ENCODE assay signal across 12 mouse cellular contexts in the genomic region with DNA sequence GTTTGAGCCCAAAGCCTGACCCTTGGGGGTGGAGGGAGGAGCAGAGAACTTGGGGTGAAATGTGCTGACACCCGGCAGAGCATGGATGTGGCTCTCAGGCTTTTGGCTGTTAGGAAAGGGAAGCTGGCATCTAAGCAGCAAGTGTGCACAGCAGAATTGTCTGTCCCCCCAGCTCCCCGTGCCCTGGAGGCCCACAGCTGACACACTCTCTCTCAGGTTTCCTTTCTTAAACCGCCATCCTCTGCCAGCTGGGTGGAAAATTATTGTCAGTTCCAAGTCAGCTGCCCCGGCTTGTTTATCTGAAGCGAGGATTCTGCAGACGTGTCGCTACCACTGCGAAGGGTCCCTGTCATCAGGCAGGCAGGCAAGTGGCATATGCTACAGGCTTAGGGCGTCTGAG.
A peak's percentile ranks its signal among the peaks of the same experiment; 100 is the strongest.
DNase-seq lines count a peak whose midpoint lies in the region; ATAC-seq and TF ChIP-seq lines count a peak whose summit lies in the region.
"Had no signal": no experiment of that assay in that cellular context is flagged by ENCODE, and none has a peak within 500 bp of the region (broad histone marks: within the 10 kb centered on the region; RNA-seq: fewer than 3 reads in every experiment).

No protein-coding gene starts in this region.

- no peak overlapping the region for H3K4me2 ChIP-seq in hindbrain, postnatal 0 days (ENCODE audit: low read depth, low read length)
- no peak overlapping the region for H3K4me2 ChIP-seq in hindbrain, embryonic 11.5 days (replicated peaks; ENCODE audit: low read depth, low read length)
- no peak overlapping the region for H3K4me2 ChIP-seq in heart, embryonic 13.5 days
- H3K4me2 ChIP-seq: hindbrain, embryonic 15.5 days had no signal

- H3K4me3 ChIP-seq in hindbrain, postnatal 0 days (ENCODE audit: low read length) = no peak overlapping the region
- no peak overlapping the region for H3K4me3 ChIP-seq in hindbrain, embryonic 11.5 days (ENCODE audit: low read depth, low read length)
- H3K4me3 ChIP-seq in heart, embryonic 13.5 days = no peak overlapping the region
- H3K4me3 ChIP-seq: forebrain, embryonic 10.5 days; hindbrain, embryonic 15.5 days; megakaryocyte, embryonic 14.5 days had no signal

- no peaks in the 10 kb centered on the region for H3K27me3 ChIP-seq in hindbrain, postnatal 0 days (ENCODE audit: insufficient read depth, low read length)
- H3K27me3 ChIP-seq in hindbrain, embryonic 11.5 days (ENCODE audit: control insufficient read depth, insufficient read depth, low read length) = no peaks in the 10 kb centered on the region
- peaks cover 3% of the 10 kb centered on the region; the same call in 1 of the 2 replicates for H3K27me3 ChIP-seq in heart, embryonic 13.5 days (replicated peaks)
- H3K27me3 ChIP-seq: hindbrain, embryonic 15.5 days had no signal

- no peak overlapping the region for H3K9ac ChIP-seq in hindbrain, postnatal 0 days (replicated peaks; ENCODE audit: low read length)
- no peak overlapping the region for H3K9ac ChIP-seq in hindbrain, embryonic 11.5 days (ENCODE audit: low read depth, low read length)
- 0 out of 2 replicates have a peak overlapping the region, but pooled peaks have one; percentile 40 for H3K9ac ChIP-seq in heart, embryonic 13.5 days
- H3K9ac ChIP-seq: hindbrain, embryonic 15.5 days had no signal

- H3K9me3 ChIP-seq in hindbrain, postnatal 0 days (ENCODE audit: low read length) = no peaks in the 10 kb centered on the region
- no peaks in the 10 kb centered on the region for H3K9me3 ChIP-seq in hindbrain, embryonic 11.5 days (ENCODE audit: control insufficient read depth, low read length)
- H3K9me3 ChIP-seq in heart, embryonic 13.5 days = no peaks in the 10 kb centered on the region
- H3K9me3 ChIP-seq: forebrain, embryonic 10.5 days; hindbrain, embryonic 15.5 days; megakaryocyte, embryonic 14.5 days had no signal

- WGBS in hindbrain, postnatal 0 days = 51% methylated on average over 9 of the region's 9 CpGs
- 84% methylated on average over 9 of the region's 9 CpGs for WGBS in hindbrain, embryonic 11.5 days
- WGBS in heart, embryonic 13.5 days = 27% methylated on average over 9 of the region's 9 CpGs

- no peaks in the 10 kb centered on the region for H3K36me3 ChIP-seq in hindbrain, postnatal 0 days (ENCODE audit: insufficient read depth, low read length)
- H3K36me3 ChIP-seq in hindbrain, embryonic 11.5 days (ENCODE audit: control insufficient read depth, insufficient read depth, low read length) = no peaks in the 10 kb centered on the region
- H3K36me3 ChIP-seq in heart, embryonic 13.5 days = no peaks in the 10 kb centered on the region
- H3K36me3 ChIP-seq: forebrain, embryonic 10.5 days; hindbrain, embryonic 15.5 days had no signal

- H3K27ac ChIP-seq in hindbrain, postnatal 0 days = no peak overlapping the region
- no peak overlapping the region for H3K27ac ChIP-seq in hindbrain, embryonic 11.5 days (ENCODE audit: low read depth, low read length)
- peak overlapping the region; percentile 43; the same call in 1 of the 2 replicates for H3K27ac ChIP-seq in heart, embryonic 13.5 days (replicated peaks)
- H3K27ac ChIP-seq: forebrain, embryonic 10.5 days; hindbrain, embryonic 15.5 days had no signal

- TF ChIP-seq CTCF in hindbrain, postnatal 0 days (IDR thresholded peaks at IDR 0.05; ENCODE audit: low read depth) = no peak

- H3K4me1 ChIP-seq in hindbrain, postnatal 0 days (ENCODE audit: insufficient read depth, low read length) = no peaks in the 10 kb centered on the region
- no peaks in the 10 kb centered on the region for H3K4me1 ChIP-seq in hindbrain, embryonic 11.5 days (replicated peaks; ENCODE audit: control insufficient read depth, insufficient read depth, low read length)
- H3K4me1 ChIP-seq in heart, embryonic 13.5 days = peaks cover 23% of the 10 kb centered on the region

- peak; percentile 21 for DNase-seq in hindbrain, postnatal 0 days (ENCODE audit: low spot score)
- no peak for DNase-seq in hindbrain, embryonic 11.5 days (ENCODE audit: low spot score)
- peak; percentile 18 for DNase-seq in thymus, postnatal 0 days (ENCODE audit: low spot score)
- DNase-seq in adrenal gland, adult 8-10 months = no peak
- no peak for DNase-seq in ovary, postnatal 10 days (ENCODE audit: low spot score)
- no peak for DNase-seq in adrenal gland, postnatal 36 days
- DNase-seq: cerebellum, adult 8-10 months had no signal

- ATAC-seq in hindbrain, postnatal 0 days = no peak
- ATAC-seq in hindbrain, embryonic 11.5 days (ENCODE audit: low FRiP score) = no peak
- ATAC-seq in common myeloid progenitor, adult 5-6 weeks (replicated peaks; ENCODE audit: low read depth, poor library complexity, severe bottlenecking) = peak; percentile 60
- ATAC-seq in heart, embryonic 13.5 days (ENCODE audit: extremely low read depth, insufficient number of reproducible peaks, low FRiP score, low TSS enrichment) = no peak

Comparison
In these comparisons a context has a peak if more than half of its experiments do, and no peak if none do; other contexts are left out.
1. DNase-seq: peak in hindbrain, postnatal 0 days (single experiment) and thymus, postnatal 0 days (single experiment); none in hindbrain, embryonic 11.5 days (single experiment), adrenal gland, adult 8-10 months (single experiment), ovary, postnatal 10 days (single experiment) and adrenal gland, postnatal 36 days (0 of 2).